In the genomic region with DNA sequence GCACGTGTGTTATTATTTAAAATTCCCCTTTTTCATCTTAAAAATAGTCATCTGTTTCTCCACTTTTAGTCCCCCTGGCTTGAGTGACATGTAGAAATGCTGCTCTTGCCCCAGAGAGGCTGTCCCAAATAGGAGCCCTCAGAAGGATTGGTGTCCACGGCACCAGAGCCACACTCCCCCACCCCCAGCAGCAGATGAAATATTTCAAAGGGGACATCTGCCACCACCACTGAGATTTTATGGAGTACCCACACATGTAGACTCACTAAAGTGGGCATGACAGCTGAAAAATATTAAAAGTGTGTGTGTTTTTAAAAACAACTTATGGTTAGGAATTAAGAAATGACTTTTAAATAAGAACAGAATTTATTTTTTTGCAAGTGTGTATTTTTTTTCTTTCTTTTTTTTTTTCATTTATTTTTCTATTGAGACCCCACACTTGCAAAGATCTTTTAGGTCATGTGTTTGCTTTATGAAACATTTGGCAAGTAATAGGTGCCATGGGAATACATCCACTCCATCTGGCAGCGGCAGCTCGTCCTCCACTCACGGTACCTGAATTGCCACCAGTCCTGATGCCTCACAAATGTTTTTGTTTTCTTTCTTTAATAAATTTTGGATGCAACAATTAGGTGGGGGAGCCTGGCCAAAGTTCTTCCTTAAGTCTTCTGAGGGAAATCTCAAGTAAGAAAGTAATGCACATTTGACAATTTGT, we compare ENCODE assay signal across 29 mouse cellular contexts.
DNase-seq lines count a peak whose midpoint lies in the region; ATAC-seq and TF ChIP-seq lines count a peak whose summit lies in the region.
"Had no signal": no experiment of that assay in that cellular context is flagged by ENCODE, and none has a peak within 500 bp of the region (broad histone marks: within the 10 kb centered on the region; RNA-seq: fewer than 3 reads in every experiment).

No protein-coding gene starts in this region.

- DNase-seq in embryonic facial prominence, embryonic 14.5 days (ENCODE audit: low spot score): peak; percentile 33
- DNase-seq in embryonic facial prominence, embryonic 10.5 days (ENCODE audit: low spot score): no peak
- DNase-seq in hindbrain, postnatal 0 days (ENCODE audit: low spot score): peak; percentile 24
- no peak for DNase-seq in hindbrain, embryonic 10.5 days (ENCODE audit: low spot score)
- DNase-seq in layer of hippocampus, adult 2 months (ENCODE audit: low spot score in 2 of 2): peak; percentile 16 to 18
- peak; percentile 38 to 71 for DNase-seq in layer of hippocampus, postnatal 14 days (ENCODE audit: low spot score in 2 of 2)
- DNase-seq in frontal cortex, postnatal 14 days (ENCODE audit: low spot score in 2 of 2): no peak
- DNase-seq in limb, embryonic 10.5 days (ENCODE audit: low spot score): no peak
- DNase-seq: adrenal gland, postnatal 14 days; cerebellum, adult 2 months; cerebellum, postnatal 36 days; embryo, embryonic 11 days; heart, adult 2 months; heart, postnatal 4 days; kidney, adult 2 months; kidney, postnatal 36 days; lung, adult 2 months; lung, postnatal 10 days; thymus, postnatal 4 days had no signal

- no peaks in the 10 kb centered on the region for H3K27me3 ChIP-seq in embryonic facial prominence, embryonic 14.5 days (replicated peaks; ENCODE audit: control insufficient read depth, insufficient read depth, low read length)
- H3K27me3 ChIP-seq in embryonic facial prominence, embryonic 10.5 days (replicated peaks; ENCODE audit: low read depth, poor library complexity, severe bottlenecking): no peaks in the 10 kb centered on the region
- H3K27me3 ChIP-seq in hindbrain, postnatal 0 days (ENCODE audit: insufficient read depth, low read length): no peaks in the 10 kb centered on the region
- H3K27me3 ChIP-seq in hindbrain, embryonic 10.5 days (ENCODE audit: insufficient read depth, poor library complexity, severe bottlenecking): no peaks in the 10 kb centered on the region
- H3K27me3 ChIP-seq in limb, embryonic 10.5 days (ENCODE audit: low read depth, poor library complexity, severe bottlenecking): no peaks in the 10 kb centered on the region
- H3K27me3 ChIP-seq: embryonic facial prominence, embryonic 15.5 days; heart, embryonic 12.5 days; intestine, embryonic 15.5 days; limb, embryonic 15.5 days; midbrain, embryonic 13.5 days; neural tube, embryonic 13.5 days had no signal

- no peaks in the 10 kb centered on the region for H3K9me3 ChIP-seq in embryonic facial prominence, embryonic 14.5 days (ENCODE audit: control insufficient read depth, low read length)
- no peaks in the 10 kb centered on the region for H3K9me3 ChIP-seq in embryonic facial prominence, embryonic 10.5 days
- no peaks in the 10 kb centered on the region for H3K9me3 ChIP-seq in hindbrain, postnatal 0 days (ENCODE audit: low read length)
- no peaks in the 10 kb centered on the region for H3K9me3 ChIP-seq in hindbrain, embryonic 10.5 days
- H3K9me3 ChIP-seq in limb, embryonic 10.5 days (replicated peaks): no peaks in the 10 kb centered on the region
- H3K9me3 ChIP-seq: embryonic facial prominence, embryonic 15.5 days; heart, embryonic 12.5 days; intestine, embryonic 15.5 days; limb, embryonic 15.5 days; midbrain, embryonic 13.5 days; neural tube, embryonic 13.5 days had no signal

- H3K4me3 ChIP-seq in embryonic facial prominence, embryonic 14.5 days (ENCODE audit: low read depth, low read length): no peak overlapping the region
- H3K4me3 ChIP-seq in embryonic facial prominence, embryonic 10.5 days: no peak overlapping the region
- no peak overlapping the region for H3K4me3 ChIP-seq in hindbrain, postnatal 0 days (ENCODE audit: low read length)
- H3K4me3 ChIP-seq in hindbrain, embryonic 10.5 days: no peak overlapping the region
- no peak overlapping the region for H3K4me3 ChIP-seq in layer of hippocampus, adult 2 months
- H3K4me3 ChIP-seq in limb, embryonic 10.5 days: no peak overlapping the region
- H3K4me3 ChIP-seq: embryonic facial prominence, embryonic 15.5 days; heart, adult 2 months; heart, embryonic 12.5 days; intestine, embryonic 15.5 days; limb, embryonic 15.5 days; midbrain, embryonic 13.5 days; neural tube, embryonic 13.5 days had no signal

- H3K36me3 ChIP-seq in embryonic facial prominence, embryonic 14.5 days (ENCODE audit: control insufficient read depth, insufficient read depth, low read length): no peaks in the 10 kb centered on the region
- H3K36me3 ChIP-seq in embryonic facial prominence, embryonic 10.5 days (replicated peaks): no peaks in the 10 kb centered on the region
- H3K36me3 ChIP-seq in hindbrain, postnatal 0 days (ENCODE audit: insufficient read depth, low read length): no peaks in the 10 kb centered on the region
- no peaks in the 10 kb centered on the region for H3K36me3 ChIP-seq in hindbrain, embryonic 10.5 days
- no peaks in the 10 kb centered on the region for H3K36me3 ChIP-seq in limb, embryonic 10.5 days
- H3K36me3 ChIP-seq: embryonic facial prominence, embryonic 15.5 days; heart, embryonic 12.5 days; intestine, embryonic 15.5 days; limb, embryonic 15.5 days; midbrain, embryonic 13.5 days; neural tube, embryonic 13.5 days had no signal

- no peaks in the 10 kb centered on the region for H3K4me1 ChIP-seq in embryonic facial prominence, embryonic 14.5 days (ENCODE audit: control insufficient read depth, insufficient read depth, low read length)
- H3K4me1 ChIP-seq in embryonic facial prominence, embryonic 10.5 days: no peaks in the 10 kb centered on the region
- no peaks in the 10 kb centered on the region for H3K4me1 ChIP-seq in hindbrain, postnatal 0 days (ENCODE audit: insufficient read depth, low read length)
- H3K4me1 ChIP-seq in hindbrain, embryonic 10.5 days (replicated peaks): no peaks in the 10 kb centered on the region
- peaks cover 3% of the 10 kb centered on the region; the same call in 1 of the 2 replicates for H3K4me1 ChIP-seq in limb, embryonic 10.5 days
- H3K4me1 ChIP-seq: embryonic facial prominence, embryonic 15.5 days; heart, embryonic 12.5 days; intestine, embryonic 15.5 days; limb, embryonic 15.5 days; midbrain, embryonic 13.5 days; neural tube, embryonic 13.5 days had no signal

- H3K9ac ChIP-seq in embryonic facial prominence, embryonic 14.5 days (ENCODE audit: low read depth, low read length): no peak overlapping the region
- no peak overlapping the region for H3K9ac ChIP-seq in hindbrain, postnatal 0 days (replicated peaks; ENCODE audit: low read length)
- H3K9ac ChIP-seq: embryonic facial prominence, embryonic 15.5 days; heart, embryonic 12.5 days; intestine, embryonic 15.5 days; limb, embryonic 15.5 days; liver, embryonic 14.5 days; midbrain, embryonic 13.5 days; neural tube, embryonic 13.5 days had no signal

- H3K27ac ChIP-seq in embryonic facial prominence, embryonic 14.5 days (replicated peaks; ENCODE audit: low read depth, low read length): no peak overlapping the region
- H3K27ac ChIP-seq in embryonic facial prominence, embryonic 10.5 days (replicated peaks): no peak overlapping the region
- no peak overlapping the region for H3K27ac ChIP-seq in hindbrain, postnatal 0 days
- H3K27ac ChIP-seq in hindbrain, embryonic 10.5 days: no peak overlapping the region
- H3K27ac ChIP-seq in layer of hippocampus, adult 2 months: peak overlapping the region; percentile 67
- H3K27ac ChIP-seq in limb, embryonic 10.5 days: no peak overlapping the region
- H3K27ac ChIP-seq: embryonic facial prominence, embryonic 15.5 days; heart, adult 2 months; intestine, embryonic 15.5 days; limb, embryonic 15.5 days; liver, embryonic 14.5 days; macrophage; midbrain, embryonic 13.5 days; neural tube, embryonic 13.5 days had no signal

- no peak for TF ChIP-seq CTCF in hindbrain, postnatal 0 days (IDR thresholded peaks at IDR 0.05; ENCODE audit: low read depth)
- no peak for TF ChIP-seq CTCF in layer of hippocampus, adult 2 months (conservative IDR thresholded peaks at IDR 0.05)

- ATAC-seq in embryonic facial prominence, embryonic 14.5 days (ENCODE audit: low read depth): no peak
- no peak for ATAC-seq in hindbrain, postnatal 0 days
- ATAC-seq: CD4-positive, CD25-positive, alpha-beta regulatory T cell, adult 4 months; hindbrain, embryonic 16.5 days; intestine, embryonic 15.5 days; midbrain, embryonic 13.5 days had no signal

- WGBS in embryonic facial prominence, embryonic 14.5 days: 43% methylated on average over 5 of the region's 5 CpGs
- WGBS in embryonic facial prominence, embryonic 10.5 days: 65% methylated on average over 5 of the region's 5 CpGs
- WGBS in hindbrain, postnatal 0 days: 56% methylated on average over 5 of the region's 5 CpGs
- 74% methylated on average over 5 of the region's 5 CpGs for WGBS in hindbrain, embryonic 10.5 days
- 75% methylated on average over 5 of the region's 5 CpGs for WGBS in limb, embryonic 10.5 days

- H3K4me2 ChIP-seq in embryonic facial prominence, embryonic 14.5 days (ENCODE audit: low read depth, low read length): no peak overlapping the region
- H3K4me2 ChIP-seq in hindbrain, postnatal 0 days (ENCODE audit: low read depth, low read length): no peak overlapping the region
- H3K4me2 ChIP-seq: embryonic facial prominence, embryonic 15.5 days; heart, embryonic 12.5 days; intestine, embryonic 15.5 days; limb, embryonic 15.5 days; midbrain, embryonic 13.5 days; neural tube, embryonic 13.5 days had no signal

Comparison
In these comparisons a context has a peak if more than half of its experiments do, and no peak if none do; other contexts are left out.
1. DNase-seq: peak in embryonic facial prominence, embryonic 14.5 days (single experiment), hindbrain, postnatal 0 days (single experiment), layer of hippocampus, adult 2 months (2 of 2) and layer of hippocampus, postnatal 14 days (2 of 2); none in embryonic facial prominence, embryonic 10.5 days (single experiment), hindbrain, embryonic 10.5 days (single experiment), frontal cortex, postnatal 14 days (0 of 2) and limb, embryonic 10.5 days (single experiment).